Mouse (Mus musculus): ENCODE results near the gene Foxp1.

Foxp1 gene

DNA sequence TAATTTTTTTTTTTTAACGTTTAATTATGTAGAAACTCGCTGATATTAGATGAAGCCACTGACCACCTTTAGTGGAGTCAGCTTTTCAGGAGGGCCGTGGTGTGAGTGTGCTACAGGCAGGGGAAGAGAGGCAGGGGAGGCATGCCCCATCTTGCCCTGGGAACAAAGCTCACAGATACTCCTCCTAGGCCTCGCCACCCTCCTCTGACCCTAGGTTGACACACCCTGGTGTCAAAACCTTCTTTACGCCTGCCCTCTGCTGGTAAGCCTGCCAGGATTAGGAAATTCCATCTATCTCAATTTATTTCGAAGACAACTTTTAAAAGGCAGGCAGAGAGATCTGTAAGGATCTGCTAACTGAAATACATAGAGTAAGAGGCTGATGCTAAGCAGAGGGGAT is 489.5 kb downstream of the Foxp1 start:
- in situ Hi-C loops (cut with MboI, MseI), result loop anchor here (10.0 to 25.0 kb wide), 2 partner anchors 379 to 492 kb away; partner anchors contain the start of gene Foxp1

DNA sequence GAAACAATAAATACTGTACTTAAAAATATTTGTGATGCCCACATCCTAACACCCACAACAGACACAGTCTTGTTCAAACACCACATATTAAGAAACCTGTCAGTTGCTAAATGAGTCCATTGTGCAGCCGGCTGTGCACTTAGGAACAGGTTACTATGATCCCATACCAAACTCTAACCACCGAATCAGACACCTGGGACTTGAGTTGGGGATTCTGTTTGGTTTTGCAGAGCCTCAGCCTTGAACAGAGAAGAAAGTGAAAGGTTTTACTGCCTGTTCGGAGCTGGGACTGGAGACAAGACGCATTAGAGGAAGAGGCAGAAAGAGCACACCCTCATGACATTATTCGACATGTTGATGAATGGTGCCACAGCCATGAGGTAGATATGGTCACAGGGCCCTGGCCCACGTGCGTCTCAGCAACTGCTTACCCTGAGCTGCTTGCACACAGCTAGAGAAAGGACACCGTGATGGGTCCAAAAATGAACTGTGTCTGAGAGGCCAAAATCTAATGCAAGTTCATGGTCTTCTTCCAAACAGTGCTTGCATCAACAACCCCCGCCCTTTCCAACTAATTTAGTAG is 491.1 kb downstream of the Foxp1 start:
- in situ Hi-C loops (cut with MboI, MseI), result loop anchor here (10.0 to 25.0 kb wide), 2 partner anchors 381 to 493 kb away; partner anchors contain the start of gene Foxp1

- in situ Hi-C loops (cut with MboI, MseI), result loop anchor here (10.0 to 25.0 kb wide), 2 partner anchors 382 to 495 kb away; partner anchors contain the start of gene Foxp1
These were observed 492.3 kb downstream of the Foxp1 start for GRCm38 (mm10) chr6:99030251-99030650.

DNA sequence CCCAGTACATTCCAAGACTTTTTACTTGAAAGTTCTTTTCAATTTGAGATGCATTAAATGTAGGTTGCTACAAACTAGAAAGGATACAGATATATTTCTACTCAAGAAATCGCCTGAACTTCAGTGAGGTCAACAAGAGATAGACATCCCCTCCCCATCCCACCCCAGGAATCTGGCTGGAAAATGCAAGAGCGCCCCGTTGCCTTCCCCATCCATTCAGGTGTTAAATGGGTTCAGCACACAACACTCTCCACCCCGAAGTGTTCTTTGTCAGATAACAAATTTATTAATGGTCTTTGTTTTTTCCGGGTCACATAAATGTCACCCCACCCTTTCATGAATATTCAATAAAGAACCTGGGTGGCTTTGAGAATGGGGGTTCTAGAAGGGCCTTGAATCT is 493.1 kb downstream of the Foxp1 start:
- in situ Hi-C loops (cut with MboI, MseI), result loop anchor here (10.0 to 25.0 kb wide), 2 partner anchors 383 to 1735 kb away; no protein-coding TSS in a partner anchor

GRCm38 (mm10) chr6:99028989-99029305 is 493.6 kb downstream of the Foxp1 start:
- in situ Hi-C loops (cut with MboI, MseI), result loop anchor here (10.0 to 25.0 kb wide), 2 partner anchors 383 to 1734 kb away; no protein-coding TSS in a partner anchor

DNA sequence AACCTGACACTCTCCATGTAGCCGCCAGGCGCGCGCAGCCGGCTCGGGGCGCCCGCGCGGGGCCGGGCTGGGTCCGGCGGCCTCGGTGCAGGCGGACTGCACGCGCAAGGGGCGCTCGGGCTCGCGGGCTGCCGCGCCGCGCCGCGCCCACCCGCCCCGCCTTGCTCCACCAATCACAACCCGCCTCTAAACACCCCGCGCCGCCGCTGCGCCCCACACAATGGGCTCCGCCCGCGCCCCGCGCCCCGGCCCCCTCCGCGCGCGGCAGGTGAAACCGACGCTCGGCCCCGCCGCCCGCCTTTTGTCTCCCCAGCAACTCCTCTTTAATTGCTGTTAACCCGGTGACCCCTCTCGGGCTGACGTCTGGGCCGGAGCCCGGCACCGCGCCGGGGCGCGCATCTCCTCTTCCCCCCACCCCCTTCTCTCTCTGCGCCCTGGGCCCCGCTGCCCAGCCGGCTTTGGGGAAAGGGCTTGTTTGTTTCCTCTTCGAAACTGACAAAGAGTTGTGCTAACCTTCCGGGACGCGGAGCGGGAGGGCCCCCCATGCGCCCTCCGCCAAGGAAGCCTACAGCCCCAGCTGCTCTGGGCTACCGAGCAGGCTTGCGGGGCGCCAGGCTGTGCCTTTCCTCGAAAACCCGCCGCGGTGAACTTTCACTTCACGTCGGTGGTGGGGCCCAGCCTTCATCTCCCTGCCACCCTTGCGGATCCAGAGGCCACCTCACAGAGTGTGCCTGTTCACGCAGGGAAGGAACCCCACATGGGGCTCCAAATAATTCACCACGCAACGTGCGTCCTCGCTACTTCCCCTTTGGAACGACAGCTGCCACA is 494.1 kb downstream of the Foxp1 start:
- in situ Hi-C loops (cut with MboI, MseI), result loop anchor here (10.0 to 25.0 kb wide), 2 partner anchors 384 to 1734 kb away; no protein-coding TSS in a partner anchor

GRCm38 (mm10) chr6:99027542-99028160 is 494.9 kb downstream of the Foxp1 start:
- in situ Hi-C loops (cut with MboI, MseI), result loop anchor here (10.0 to 25.0 kb wide), 2 partner anchors 385 to 1733 kb away; no protein-coding TSS in a partner anchor

GRCm38 (mm10) chr6:99026635-99027541 is 495.6 kb downstream of the Foxp1 start:
- in situ Hi-C loops (cut with MboI, MseI), result loop anchor here (10.0 to 25.0 kb wide), 2 partner anchors 385 to 1732 kb away; no protein-coding TSS in a partner anchor

- in situ Hi-C loops (cut with MboI, MseI), result loop anchor here (10.0 to 25.0 kb wide), 2 partner anchors 386 to 1731 kb away; no protein-coding TSS in a partner anchor
These were observed 496.5 kb downstream of the Foxp1 start for GRCm38 (mm10) chr6:99026040-99026439.

DNA sequence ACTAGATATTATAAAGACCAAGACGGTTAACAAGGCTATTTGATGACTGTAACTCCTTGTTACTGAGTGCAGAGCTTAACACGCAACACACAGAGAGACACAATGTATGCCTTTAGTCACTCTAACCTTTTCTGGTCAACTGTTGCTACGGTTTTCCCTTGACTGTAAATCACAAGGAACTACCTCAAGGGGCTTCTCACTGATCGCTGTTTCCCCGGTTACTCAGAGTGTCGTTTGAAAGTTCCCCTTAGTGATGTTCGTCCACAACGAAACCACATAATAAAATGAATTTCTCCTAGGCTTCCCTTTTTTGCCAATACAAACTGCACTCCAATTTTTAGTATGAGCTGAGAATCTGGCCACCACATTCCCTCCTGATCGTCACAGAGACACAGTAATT is 497.9 kb downstream of the Foxp1 start:
- in situ Hi-C loops (cut with MboI, MseI), result loop anchor here (10.0 kb wide), 1 partner anchor 1730 kb away; no protein-coding TSS in a partner anchor

DNA sequence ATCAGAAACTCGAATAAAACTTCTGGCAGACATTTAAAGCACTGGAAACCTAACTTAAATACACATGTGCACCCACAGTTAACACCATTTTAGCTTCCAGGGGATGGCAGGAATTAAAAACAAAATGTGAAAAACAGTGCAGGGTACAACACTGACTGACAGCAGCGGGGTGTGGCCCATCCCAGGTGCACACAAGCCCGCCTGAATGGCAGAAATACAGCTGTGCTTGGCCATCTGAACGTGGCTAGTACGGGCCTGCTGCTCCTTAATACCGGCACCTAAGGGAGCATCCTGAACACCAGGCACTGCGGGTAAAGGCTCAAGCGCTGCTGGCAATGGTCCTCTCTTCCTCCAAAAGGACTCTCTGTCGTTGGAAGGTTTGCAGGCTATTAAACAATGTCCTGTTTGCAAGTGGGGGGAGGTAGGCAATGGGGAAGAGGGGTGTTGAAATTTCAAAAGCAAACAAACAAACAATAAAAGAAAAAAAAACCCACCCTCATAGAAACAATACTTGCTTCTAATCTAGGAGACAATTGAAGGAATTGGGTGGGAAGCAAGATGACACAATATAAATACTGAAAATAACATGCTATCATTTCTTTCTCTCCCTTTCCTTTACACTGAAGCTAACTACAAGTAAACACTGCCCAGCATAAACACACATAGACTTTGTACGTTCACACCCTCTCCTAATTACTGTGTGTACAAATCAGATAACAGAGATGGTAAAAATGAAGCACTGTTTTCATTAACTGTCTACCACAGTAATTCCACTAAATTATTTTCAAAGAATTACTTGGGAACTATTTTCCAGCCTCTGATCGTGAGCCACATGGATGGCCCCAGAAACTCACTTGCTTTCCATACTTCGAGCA is 501.7 kb downstream of the Foxp1 start:
- in situ Hi-C loops (cut with MboI, MseI), result loop anchor here (10.0 kb wide), 1 partner anchor 1726 kb away; no protein-coding TSS in a partner anchor

DNA sequence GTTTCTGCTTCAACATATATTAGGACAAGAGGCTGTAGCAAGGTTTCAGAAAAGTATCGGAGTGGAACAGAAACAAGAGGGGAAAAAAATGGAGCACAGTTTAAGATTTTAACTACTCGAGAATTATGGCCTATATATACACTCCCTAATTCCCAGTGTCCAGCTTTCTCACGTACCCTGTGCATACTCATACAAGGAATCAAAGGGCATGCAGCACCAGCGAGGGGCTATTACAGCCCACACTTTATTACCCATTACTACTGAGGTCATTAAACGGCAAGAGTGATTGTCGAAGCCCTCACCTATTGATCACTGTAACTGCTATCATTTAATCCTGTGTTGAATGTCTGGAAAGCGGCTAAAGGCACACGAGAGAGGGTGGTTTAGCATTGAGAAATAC is 502.8 kb downstream of the Foxp1 start:
- in situ Hi-C loops (cut with MboI, MseI), result loop anchor here (10.0 kb wide), 1 partner anchor 1725 kb away; no protein-coding TSS in a partner anchor

DNA sequence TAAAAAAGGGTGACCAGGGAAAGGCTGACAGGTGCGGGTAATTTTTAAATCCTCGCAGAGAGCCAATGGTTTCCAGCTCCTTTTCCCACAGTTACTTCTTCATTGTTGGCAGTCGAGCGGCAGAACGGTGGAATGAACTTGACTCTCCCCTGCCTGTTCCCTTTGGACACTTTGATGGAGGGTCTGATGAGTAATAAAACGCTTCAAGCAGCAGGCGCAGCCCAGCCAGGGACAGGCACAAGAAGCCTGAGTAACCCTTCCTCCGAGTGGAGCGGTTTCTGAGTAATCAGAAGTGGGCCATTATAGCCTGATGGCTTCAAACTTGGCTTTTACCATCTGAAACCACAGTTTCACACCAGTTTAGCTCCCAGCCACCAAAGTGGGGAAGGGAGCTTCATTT is 503.3 kb downstream of the Foxp1 start:
- in situ Hi-C loops (cut with MboI, MseI), result no loop called here

DNA sequence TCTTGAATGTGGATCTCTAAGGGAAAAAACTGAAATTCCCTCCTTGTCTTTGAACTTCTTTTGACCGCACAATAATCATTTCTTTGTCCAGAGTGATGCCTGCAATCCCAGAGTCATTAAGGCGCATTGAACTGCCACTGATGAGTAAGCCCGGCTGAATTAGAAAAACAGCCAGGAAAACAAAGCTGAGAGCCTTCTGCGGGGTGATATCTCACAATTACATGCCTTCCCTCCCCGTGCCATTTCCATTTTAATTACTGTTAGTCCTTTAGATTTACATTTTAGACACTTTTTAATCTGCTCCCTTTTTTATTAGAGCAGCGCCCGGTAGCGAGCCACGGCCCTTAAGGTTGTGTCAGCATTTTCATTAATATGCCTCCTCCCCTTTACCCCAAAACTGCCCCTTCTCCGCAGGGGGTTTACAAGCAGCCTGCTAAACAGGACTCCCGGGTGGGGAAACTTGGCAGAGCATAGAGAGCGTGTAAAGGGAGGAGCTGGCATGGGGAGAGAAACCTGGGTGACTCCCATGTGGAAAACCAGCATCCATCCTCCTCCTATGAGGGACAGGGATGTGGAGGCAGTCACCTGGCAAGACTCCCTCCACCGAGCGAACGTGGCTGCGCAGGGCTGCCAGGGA is 508.5 kb downstream of the Foxp1 start:
- in situ Hi-C loops (cut with MboI, MseI), result no loop called here

DNA sequence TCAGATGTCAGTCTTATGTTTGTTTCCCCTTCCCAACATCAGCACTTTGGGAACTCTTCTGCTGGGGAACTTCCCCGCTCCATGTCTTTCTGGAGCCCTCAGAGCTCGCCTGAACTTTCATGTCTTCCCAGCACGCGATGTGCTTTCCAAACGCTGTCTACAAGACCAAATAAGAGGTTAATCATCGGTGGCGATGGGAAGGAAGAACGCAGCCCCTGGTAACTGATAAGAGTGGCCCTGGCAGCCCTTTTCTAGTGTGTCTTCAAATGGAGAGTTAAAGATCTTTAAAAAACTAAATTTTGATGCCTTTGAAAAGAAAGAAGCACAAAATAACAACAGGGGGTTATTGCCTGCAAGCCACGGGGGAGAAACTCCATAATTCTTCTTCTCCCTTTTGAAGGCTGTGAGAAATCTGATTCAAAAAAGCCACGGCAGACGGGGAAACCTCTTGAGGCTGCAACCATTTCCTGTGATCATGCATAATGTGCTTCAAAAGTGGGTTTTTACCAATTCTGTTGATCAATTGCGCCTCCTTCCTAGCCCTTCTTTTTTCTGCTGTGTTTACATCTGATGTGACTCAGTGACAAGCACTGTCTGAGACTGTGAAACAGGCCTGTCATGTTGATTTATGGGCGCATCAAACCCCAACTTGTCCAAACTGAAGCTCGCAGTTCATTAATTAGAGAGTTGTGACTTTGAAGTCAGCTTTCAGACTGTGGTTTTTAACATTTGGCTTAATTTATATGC is 509.2 kb downstream of the Foxp1 start:
- in situ Hi-C loops (cut with MboI, MseI), result no loop called here

DNA sequence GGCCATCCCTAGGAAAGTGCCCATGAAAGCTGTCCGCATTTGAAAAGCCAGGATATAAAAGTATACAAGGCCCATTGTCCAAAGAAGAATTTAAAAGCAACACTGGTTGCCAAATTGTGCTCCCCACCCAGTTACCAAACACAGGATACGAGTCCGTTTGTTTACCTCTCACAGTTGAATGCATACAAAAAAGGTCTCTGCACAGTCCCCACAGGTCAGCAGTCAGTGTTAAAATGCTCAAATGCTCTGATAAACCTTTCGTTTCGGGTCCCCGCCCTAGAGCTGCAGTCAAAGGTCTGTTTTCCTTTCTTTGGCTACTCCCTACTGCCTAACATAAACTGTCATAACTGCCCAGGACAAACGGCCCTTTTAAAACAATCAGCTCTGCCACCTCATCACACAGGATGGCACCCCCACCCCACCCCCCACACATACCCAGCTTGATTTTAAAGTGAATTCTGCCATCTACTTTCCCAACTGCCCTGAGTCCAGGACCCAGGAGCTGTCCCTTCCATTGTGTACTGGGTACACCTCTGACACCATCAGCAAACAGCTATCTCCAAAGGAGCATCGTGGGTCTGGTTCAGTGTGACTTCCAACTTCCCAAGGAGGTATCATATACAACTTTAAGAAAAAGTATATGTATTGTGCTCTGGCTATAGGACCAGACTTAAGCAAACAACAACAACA is 510.5 kb downstream of the Foxp1 start:
- in situ Hi-C loops (cut with MboI, MseI), result no loop called here

DNA sequence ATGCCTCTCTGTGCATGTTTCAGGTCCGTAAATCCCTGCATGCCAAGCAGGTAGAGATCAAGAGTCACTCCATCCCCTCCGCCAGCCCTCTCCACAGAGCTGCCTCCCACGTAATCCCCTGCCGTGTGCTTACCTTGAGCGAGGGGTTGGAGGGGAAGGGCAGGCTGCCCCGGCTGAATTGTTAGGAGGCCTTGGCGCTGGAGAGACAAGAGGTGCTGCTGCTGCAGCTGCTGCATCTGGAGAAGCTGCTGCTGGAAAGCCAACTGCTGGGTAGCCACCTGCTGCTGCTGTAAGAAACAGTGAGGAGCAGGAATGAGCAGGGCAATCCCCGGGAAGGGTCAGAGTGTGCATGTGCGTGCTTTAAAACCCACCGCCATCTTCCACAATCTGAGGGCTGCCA is 512.8 kb downstream of the Foxp1 start:
- in situ Hi-C loops (cut with MboI, MseI), result no loop called here

DNA sequence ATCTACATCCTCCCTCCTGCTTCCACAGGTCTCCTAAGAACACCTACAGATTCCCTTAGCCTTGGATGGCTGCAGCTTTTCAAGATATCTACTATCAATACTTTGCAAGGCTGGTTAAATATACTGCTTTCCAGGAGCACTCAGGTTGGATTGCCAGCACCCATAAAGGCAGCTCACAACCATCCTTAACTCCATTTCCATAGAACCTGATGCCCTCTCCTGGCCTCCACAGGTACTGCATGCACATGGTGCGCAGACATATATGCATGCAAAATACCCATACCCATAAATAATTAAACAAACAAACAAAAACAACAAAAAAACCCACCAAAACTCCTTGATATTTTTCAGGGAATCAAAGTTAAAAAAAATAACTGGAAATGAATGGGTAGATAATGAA is 514.0 kb downstream of the Foxp1 start:
- in situ Hi-C loops (cut with MboI, MseI), result no loop called here

All from T-helper 2 cell (primary cell).